Mouse (Mus musculus): ENCODE measurements around the gene Mtm1. TPM values are rescaled to one million over a fixed set of nuclear protein-coding genes. Genes with fewer than 3 reads are reported as not detected.
A peak's percentile ranks its signal among the peaks of the same experiment; 100 is the strongest.
"Not testable (repeated sequence)": the region's sequence is repeated elsewhere in the genome, so short reads cannot be mapped to it uniquely, and the experiment has no call there.

Gene Mtm1
- polyA plus RNA-seq, 1 experiment from 2014 or later: 13.7 TPM

GRCm38 (mm10) chrX:71355331-71355730 lies 144.8 kb downstream of the Mtm1 start:
- no peaks in the 10 kb centered on the region for H3K36me3 ChIP-seq (ENCODE audit: inconsistent target)
- H3K79me2 ChIP-seq (ENCODE audit: inconsistent target): no peaks in the 10 kb centered on the region
- H3K27ac ChIP-seq: no peak overlapping the region
- H3K4me3 ChIP-seq (ENCODE audit: inconsistent target): no peak overlapping the region
- WGBS (ENCODE audit: missing documents): 33% methylated on average over 1 of the region's 1 CpGs

DNA sequence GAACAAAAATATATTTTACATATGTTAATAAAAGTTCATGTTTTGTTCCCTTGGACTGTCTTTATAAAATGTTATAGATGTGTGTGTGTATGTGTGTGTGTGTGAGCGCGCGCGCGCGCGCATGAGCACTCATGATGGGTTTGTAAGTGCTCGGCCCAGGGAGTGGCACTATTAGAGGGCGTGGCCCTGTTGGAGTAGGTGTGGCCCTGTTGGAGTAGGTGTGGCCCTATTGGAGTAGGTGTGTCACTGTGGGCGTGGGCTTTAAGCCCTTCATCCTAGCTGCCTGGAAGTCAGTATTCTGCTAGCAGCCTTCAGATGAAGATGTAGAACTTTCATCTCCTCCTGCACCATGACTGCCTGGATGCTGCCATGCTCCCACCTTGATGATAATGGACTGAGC lies 151.2 kb downstream of the Mtm1 start:
- 79% methylated on average over 3 of the region's 10 CpGs for WGBS (ENCODE audit: missing documents)
- H3K27ac ChIP-seq; H3K4me3 ChIP-seq (ENCODE audit: inconsistent target); H3K36me3 ChIP-seq (ENCODE audit: inconsistent target); H3K79me2 ChIP-seq (ENCODE audit: inconsistent target): not testable (repeated sequence)

DNA sequence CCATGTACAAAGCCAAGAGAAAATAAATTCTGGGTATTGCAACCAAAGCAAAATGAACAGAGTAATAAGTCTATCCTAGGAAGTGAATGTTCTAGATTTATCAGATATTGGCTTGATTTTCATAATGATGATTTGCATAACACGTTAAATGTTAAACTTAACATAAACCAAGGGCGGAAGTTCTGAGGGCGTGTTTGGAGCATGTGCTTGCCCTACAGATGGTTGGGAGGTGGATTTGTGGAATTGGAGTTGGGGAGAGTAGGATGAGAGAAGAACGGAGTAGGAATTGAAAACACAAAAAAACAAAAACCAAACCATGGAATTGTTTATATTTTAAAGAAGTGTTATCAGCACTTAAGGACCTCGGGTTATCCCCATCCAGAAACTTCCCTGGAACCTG lies 153.5 kb downstream of the Mtm1 start:
- Histone ChIP-seq H3K79me2 (ENCODE audit: inconsistent target) (no peaks in the 10 kb centered on the region; the same call in 1 of the 2 replicates), H3K4me3 (ENCODE audit: inconsistent target) (peak overlapping the region; percentile 36), H3K36me3 (ENCODE audit: inconsistent target) (no peaks in the 10 kb centered on the region), H3K27ac (no peak overlapping the region)
- 35% methylated on average over 5 of the region's 5 CpGs for WGBS (ENCODE audit: missing documents)

DNA sequence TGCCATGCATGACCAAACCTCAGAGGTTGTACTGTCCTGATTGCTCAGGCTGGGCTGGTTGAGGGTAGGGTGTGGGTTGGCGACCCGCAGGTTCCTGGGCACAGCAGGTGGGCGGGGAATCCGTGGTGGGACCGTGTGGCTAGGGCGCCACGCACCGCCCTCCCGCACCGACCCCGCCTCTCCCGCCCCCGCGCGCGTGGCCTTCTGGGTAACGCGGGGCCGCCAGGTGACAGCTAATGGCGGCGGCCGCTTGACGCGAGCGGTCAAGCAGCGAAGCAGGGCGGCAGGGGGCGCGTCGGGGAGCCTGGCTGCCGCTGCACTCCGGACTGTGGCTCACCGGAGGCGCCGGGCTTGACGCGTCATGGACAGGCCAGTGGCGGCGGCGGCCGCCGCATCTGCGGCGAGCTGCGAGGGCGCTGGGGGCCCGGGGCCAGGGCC lies 154.0 kb downstream of the Mtm1 start, which contains the start of gene Mtmr1:
TSS of gene Mtmr1 (plus strand) at position 207 of the 438 bp plus-strand sequence.
- no peak within 1 kb of the TSS for H3K27ac ChIP-seq
- no peaks in the 10 kb centered on the region for H3K36me3 ChIP-seq (ENCODE audit: inconsistent target)
- 17% methylated on average over 44 of the region's 47 CpGs for WGBS (ENCODE audit: missing documents)
- no peaks in the 10 kb centered on the region; the same call in 1 of the 2 replicates for H3K79me2 ChIP-seq (ENCODE audit: inconsistent target)
- peak within 1 kb of the TSS; percentile 36 for H3K4me3 ChIP-seq (ENCODE audit: inconsistent target)

DNA sequence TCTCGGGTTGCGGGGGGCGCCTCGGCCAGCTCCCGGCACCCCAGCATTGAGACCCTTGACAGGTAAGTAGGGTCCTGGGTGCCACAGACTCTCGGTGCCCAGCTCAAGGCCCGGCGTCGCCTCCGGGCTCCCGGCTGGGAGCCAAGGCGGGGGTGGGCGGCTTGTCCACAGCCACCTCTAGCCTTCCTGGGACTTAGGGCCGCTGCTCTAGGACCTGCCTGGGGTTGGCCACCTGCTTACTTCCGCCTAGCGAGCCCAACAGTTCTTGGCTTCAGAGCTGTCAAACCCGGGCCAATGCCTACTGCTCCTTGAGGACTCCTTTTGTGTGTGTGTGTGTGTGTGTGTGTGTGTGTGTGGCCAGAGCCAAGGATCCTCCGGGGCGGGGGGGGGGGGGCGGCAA lies 154.4 kb downstream of the Mtm1 start:
- H3K4me3 ChIP-seq (ENCODE audit: inconsistent target): peak overlapping the region; percentile 28
- 18% methylated on average over 17 of the region's 20 CpGs for whole genome bisulfite sequencing (ENCODE audit: missing documents)
- no peak overlapping the region for H3K27ac ChIP-seq
- H3K79me2 ChIP-seq (ENCODE audit: inconsistent target): no peaks in the 10 kb centered on the region; the same call in 1 of the 2 replicates
- H3K36me3 ChIP-seq (ENCODE audit: inconsistent target): no peaks in the 10 kb centered on the region

Other genes with a start within 250 kb of the Mtm1 start
- 1.3 to 3.5 TPM (median 1.9 TPM) in 3 replicates for gene Mamld1, start 160.5 kb upstream of the Mtm1 start, polyA plus RNA-seq (2018)
- 14.8 to 19.5 TPM (median 17.9 TPM) in 3 replicates for gene Mtmr1, start 154.0 kb downstream of the Mtm1 start, polyA plus RNA-seq (2018)

All from macrophage (primary cell).